Mouse (Mus musculus): ENCODE data around the gene Tns1. TPM values are rescaled to one million over a fixed set of nuclear protein-coding genes. Genes with fewer than 3 reads are reported as not detected.

Tns1 gene
- polyA plus RNA-seq, 1 experiment = not detected

GRCm38 (mm10) chr1:74153461-74154184 is 29.4 kb upstream of the Tns1 start, which contains the start of gene Cxcr2:
Gene Cxcr2 (plus strand): TSS chr1:74153989.
- TF ChIP-seq POLR2A (IDR thresholded peaks at IDR 0.05; ENCODE audit: insufficient read depth, low read depth, low read length) = no peak
- TF ChIP-seq CTCF (IDR thresholded peaks at IDR 0.05; ENCODE audit: insufficient read depth, low read depth, low read length) = no peak
- no peak within 1 kb of the TSS for H3K4me3 ChIP-seq (ENCODE audit: insufficient read depth, low read depth, low read length)
- WGBS = 82% methylated on average over 8 of the region's 8 CpGs

DNA sequence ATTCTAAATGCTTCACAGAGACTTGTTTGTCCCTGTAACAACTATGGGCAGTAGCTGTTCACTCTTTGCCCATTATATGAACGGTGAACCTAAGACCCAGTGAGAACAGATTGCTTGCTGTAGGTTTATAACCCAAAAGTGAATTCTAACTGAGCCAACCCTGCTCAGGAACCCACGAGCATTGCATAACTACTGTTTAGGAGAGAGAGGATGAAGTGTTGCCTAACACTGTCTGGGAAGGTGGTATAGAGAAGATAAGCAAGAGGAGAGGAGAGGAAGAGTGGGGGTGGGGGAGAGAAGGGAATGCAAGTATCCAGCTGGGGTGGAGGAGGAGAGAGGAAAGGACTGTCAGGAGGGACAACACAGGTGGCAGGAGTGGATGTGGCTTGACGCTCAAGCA is 26.8 kb upstream of the Tns1 start:
- Histone ChIP-seq H3K4me3 (ENCODE audit: insufficient read depth, low read depth, low read length) (no peak overlapping the region), H3K27ac (ENCODE audit: insufficient read depth, low read depth, low read length) (no peak overlapping the region), H3K4me1 (ENCODE audit: control insufficient read depth, insufficient read depth, low read length) (no peaks in the 10 kb centered on the region)
- WGBS = 83% methylated on average over 3 of the region's 3 CpGs
- TF ChIP-seq CTCF (IDR thresholded peaks at IDR 0.05; ENCODE audit: insufficient read depth, low read depth, low read length) (no peak), POLR2A (IDR thresholded peaks at IDR 0.05; ENCODE audit: insufficient read depth, low read depth, low read length) (no peak)

More at GRCm38 (mm10) chr1:74153461-74154184, 29.4 kb upstream of the Tns1 start, which contains the start of gene Cxcr2:
- Histone ChIP-seq H3K4me1 (ENCODE audit: control insufficient read depth, insufficient read depth, low read length) (no peaks in the 10 kb centered on the region), H3K27ac (ENCODE audit: insufficient read depth, low read depth, low read length) (no peak within 1 kb of the TSS)

- H3K27ac ChIP-seq (ENCODE audit: insufficient read depth, low read depth, low read length) = no peak overlapping the region
- no peaks in the 10 kb centered on the region for H3K4me1 ChIP-seq (ENCODE audit: control insufficient read depth, insufficient read depth, low read length)
- TF ChIP-seq POLR2A (IDR thresholded peaks at IDR 0.05; ENCODE audit: insufficient read depth, low read depth, low read length) (no peak), CTCF (IDR thresholded peaks at IDR 0.05; ENCODE audit: insufficient read depth, low read depth, low read length) (no peak)
- 78% methylated on average over 3 of the region's 3 CpGs for WGBS
- H3K4me3 ChIP-seq (ENCODE audit: insufficient read depth, low read depth, low read length) = no peak overlapping the region
Observed at GRCm38 (mm10) chr1:74150101-74150500, 25.9 kb upstream of the Tns1 start.

DNA sequence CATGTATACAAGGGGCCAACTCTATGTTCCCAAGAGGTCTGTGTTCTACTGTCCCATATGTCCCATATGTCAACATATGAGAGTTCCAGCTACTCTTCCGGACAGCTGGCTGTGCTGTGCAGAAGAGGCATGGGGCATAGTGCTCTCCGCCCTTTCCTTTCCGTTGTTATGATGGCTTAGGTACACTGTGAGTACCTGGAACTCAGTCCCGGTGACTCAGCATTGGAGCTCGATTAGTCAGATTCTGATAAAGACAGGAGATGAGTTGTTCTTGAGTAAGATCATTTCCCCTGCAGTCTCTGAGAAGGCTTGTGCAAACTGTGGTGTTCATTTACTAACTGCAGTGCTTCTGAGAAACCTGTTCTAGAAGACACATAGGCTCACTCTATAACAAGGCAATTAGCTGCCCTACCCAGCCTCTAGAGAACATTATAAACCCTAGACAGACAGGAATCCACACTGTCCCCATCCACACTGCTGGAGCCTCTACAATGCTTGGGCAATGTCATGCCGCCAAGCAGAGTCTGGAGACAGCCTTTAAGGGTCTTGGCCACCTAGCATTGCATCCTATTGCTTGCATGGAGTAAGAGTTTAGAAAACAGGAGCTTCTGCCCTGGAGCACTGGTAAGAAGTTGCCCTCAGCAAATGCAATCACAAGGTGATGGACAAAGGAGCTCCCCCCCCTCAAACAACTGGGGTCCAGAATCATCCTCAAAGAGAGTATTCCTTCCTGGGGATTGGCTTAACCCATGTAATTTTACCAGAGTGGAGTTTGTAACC is 25.0 kb upstream of the Tns1 start:
- Histone ChIP-seq H3K4me3 (ENCODE audit: insufficient read depth, low read depth, low read length) (no peak overlapping the region), H3K4me1 (ENCODE audit: control insufficient read depth, insufficient read depth, low read length) (no peaks in the 10 kb centered on the region), H3K27ac (ENCODE audit: insufficient read depth, low read depth, low read length) (no peak overlapping the region)
- 93% methylated on average over 6 of the region's 6 CpGs for WGBS
- TF ChIP-seq CTCF (IDR thresholded peaks at IDR 0.05; ENCODE audit: insufficient read depth, low read depth, low read length) (no peak), POLR2A (IDR thresholded peaks at IDR 0.05; ENCODE audit: insufficient read depth, low read depth, low read length) (no peak)

DNA sequence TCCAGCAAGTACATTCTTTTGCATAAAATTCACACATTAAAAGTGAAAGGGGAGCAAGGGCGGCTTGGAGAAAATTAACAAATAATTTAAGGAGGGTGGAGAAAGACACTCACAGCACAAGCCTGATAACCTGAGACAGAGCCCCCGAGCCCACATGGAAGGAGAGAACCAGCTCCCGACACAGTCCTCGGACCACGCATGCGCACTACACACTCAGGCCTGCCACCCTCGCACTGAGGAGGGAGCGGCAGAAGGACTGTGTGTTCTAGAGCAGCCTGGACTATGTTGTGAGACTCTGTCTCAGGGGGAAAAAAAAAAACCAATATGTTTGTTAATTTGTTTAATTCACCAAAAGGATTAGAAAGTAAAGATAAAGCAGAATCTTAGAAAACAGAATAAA is 17.5 kb upstream of the Tns1 start:
- Histone ChIP-seq H3K4me1 (ENCODE audit: control insufficient read depth, insufficient read depth, low read length) (no peaks in the 10 kb centered on the region), H3K27ac (ENCODE audit: insufficient read depth, low read depth, low read length) (no peak overlapping the region), H3K4me3 (ENCODE audit: insufficient read depth, low read depth, low read length) (no peak overlapping the region)
- TF ChIP-seq POLR2A (IDR thresholded peaks at IDR 0.05; ENCODE audit: insufficient read depth, low read depth, low read length) = no peak
- TF ChIP-seq CTCF (IDR thresholded peaks at IDR 0.05; ENCODE audit: insufficient read depth, low read depth, low read length) = no peak
- WGBS = 83% methylated on average over 8 of the region's 8 CpGs

- Histone ChIP-seq H3K27ac (ENCODE audit: insufficient read depth, low read depth, low read length) (no peak overlapping the region), H3K4me1 (ENCODE audit: control insufficient read depth, insufficient read depth, low read length) (no peaks in the 10 kb centered on the region), H3K4me3 (ENCODE audit: insufficient read depth, low read depth, low read length) (no peak overlapping the region)
- TF ChIP-seq POLR2A (IDR thresholded peaks at IDR 0.05; ENCODE audit: insufficient read depth, low read depth, low read length) (no peak), CTCF (IDR thresholded peaks at IDR 0.05; ENCODE audit: insufficient read depth, low read depth, low read length) (no peak)
- WGBS = 59% methylated on average over 3 of the region's 3 CpGs
Observed at GRCm38 (mm10) chr1:74139415-74139814, 15.2 kb upstream of the Tns1 start.

- H3K4me3 ChIP-seq (ENCODE audit: insufficient read depth, low read depth, low read length) = no peak overlapping the region
- no peaks in the 10 kb centered on the region for H3K4me1 ChIP-seq (ENCODE audit: control insufficient read depth, insufficient read depth, low read length)
- no peak for TF ChIP-seq POLR2A (IDR thresholded peaks at IDR 0.05; ENCODE audit: insufficient read depth, low read depth, low read length)
- TF ChIP-seq CTCF (IDR thresholded peaks at IDR 0.05; ENCODE audit: insufficient read depth, low read depth, low read length) = no peak
- H3K27ac ChIP-seq (ENCODE audit: insufficient read depth, low read depth, low read length) = no peak overlapping the region
- WGBS = 85% methylated on average over 6 of the region's 6 CpGs
Observed at GRCm38 (mm10) chr1:74135326-74135950, 11.2 kb upstream of the Tns1 start.

- WGBS = 63% methylated on average over 6 of the region's 6 CpGs
- no peak overlapping the region for H3K27ac ChIP-seq (ENCODE audit: insufficient read depth, low read depth, low read length)
- TF ChIP-seq POLR2A (IDR thresholded peaks at IDR 0.05; ENCODE audit: insufficient read depth, low read depth, low read length) (no peak), CTCF (IDR thresholded peaks at IDR 0.05; ENCODE audit: insufficient read depth, low read depth, low read length) (no peak)
- no peak overlapping the region for H3K4me3 ChIP-seq (ENCODE audit: insufficient read depth, low read depth, low read length)
- no peaks in the 10 kb centered on the region for H3K4me1 ChIP-seq (ENCODE audit: control insufficient read depth, insufficient read depth, low read length)
Observed at GRCm38 (mm10) chr1:74133954-74134353, 9.7 kb upstream of the Tns1 start.

- no peak overlapping the region for H3K27ac ChIP-seq (ENCODE audit: insufficient read depth, low read depth, low read length)
Observed at GRCm38 (mm10) chr1:74132011-74132410, 7.8 kb upstream of the Tns1 start.

More at GRCm38 (mm10) chr1:74132011-74132410, 7.8 kb upstream of the Tns1 start:
- no peak for TF ChIP-seq POLR2A (IDR thresholded peaks at IDR 0.05; ENCODE audit: insufficient read depth, low read depth, low read length)
- no peak for TF ChIP-seq CTCF (IDR thresholded peaks at IDR 0.05; ENCODE audit: insufficient read depth, low read depth, low read length)
- no peak overlapping the region for H3K4me3 ChIP-seq (ENCODE audit: insufficient read depth, low read depth, low read length)
- no peaks in the 10 kb centered on the region for H3K4me1 ChIP-seq (ENCODE audit: control insufficient read depth, insufficient read depth, low read length)
- WGBS = 72% methylated on average over 3 of the region's 3 CpGs
